Comparison of ENCODE assay signal across 11 mouse cellular contexts in genomic region chr11:80509176-80509506, GRCm38 (mm10). TPM values are rescaled to one million over a fixed set of nuclear protein-coding genes. Genes with fewer than 3 reads are reported as not detected.
A peak's percentile ranks its signal among the peaks of the same experiment; 100 is the strongest.
DNase-seq lines count a peak whose midpoint lies in the region; ATAC-seq and TF ChIP-seq lines count a peak whose summit lies in the region.
"Had no signal": no experiment of that assay in that cellular context is flagged by ENCODE, and none has a peak within 500 bp of the region (broad histone marks: within the 10 kb centered on the region; RNA-seq: fewer than 3 reads in every experiment).

No protein-coding gene starts in this region.

- intact Hi-C loops in gastrocnemius, adult 2 months (cut with DNase I) = no loop called here
- intact Hi-C loops in gastrocnemius, postnatal 14 days (cut with DNase I; ENCODE audit: low total_unique reads) = no loop called here

- H3K36me3 ChIP-seq in megakaryocyte, embryonic 14.5 days (replicated peaks; ENCODE audit: low read length) = no peaks in the 10 kb centered on the region
- no peaks in the 10 kb centered on the region for H3K36me3 ChIP-seq in limb, embryonic 13.5 days
- H3K36me3 ChIP-seq in neural tube, embryonic 15.5 days = no peaks in the 10 kb centered on the region

- H3K27ac ChIP-seq in gastrocnemius, adult 2 months = peak overlapping the region; percentile 87
- peak overlapping the region; percentile 10; the same call in 1 of the 2 replicates for H3K27ac ChIP-seq in limb, embryonic 13.5 days
- H3K27ac ChIP-seq in neural tube, embryonic 15.5 days (replicated peaks) = peak overlapping the region; percentile 54
- no peak overlapping the region for H3K27ac ChIP-seq in cerebellum, adult 2 months (ENCODE audit: insufficient read depth, low read length)

- TF ChIP-seq POLR2A in cerebellum, adult 2 months (IDR thresholded peaks at IDR 0.05; ENCODE audit: borderline replicate concordance, insufficient read depth, low read length) = no peak

- peaks cover 24% of the 10 kb centered on the region for H3K27me3 ChIP-seq in megakaryocyte, embryonic 14.5 days (replicated peaks)
- H3K27me3 ChIP-seq in limb, embryonic 13.5 days = no peaks in the 10 kb centered on the region
- H3K27me3 ChIP-seq in neural tube, embryonic 15.5 days (replicated peaks) = 0 out of 2 replicates have a peak, but pooled peaks cover 3% of the 10 kb centered on the region
- no peaks in the 10 kb centered on the region for H3K27me3 ChIP-seq in cerebellum, adult 2 months (ENCODE audit: control insufficient read depth, insufficient read depth, low read length)
- H3K27me3 ChIP-seq: Patski had no signal

- peak overlapping the region; percentile 65 for H3K4me3 ChIP-seq in gastrocnemius, adult 2 months
- peak overlapping the region; percentile 85 for H3K4me3 ChIP-seq in megakaryocyte, embryonic 14.5 days (replicated peaks)
- H3K4me3 ChIP-seq in limb, embryonic 13.5 days = no peak overlapping the region
- H3K4me3 ChIP-seq in neural tube, embryonic 15.5 days (replicated peaks) = no peak overlapping the region
- no peak overlapping the region for H3K4me3 ChIP-seq in cerebellum, adult 2 months (replicated peaks; ENCODE audit: insufficient read depth, low read depth, low read length)

- H3K9ac ChIP-seq in limb, embryonic 13.5 days = no peak overlapping the region
- no peak overlapping the region for H3K9ac ChIP-seq in neural tube, embryonic 15.5 days (replicated peaks)

- DNase-seq in gastrocnemius, adult 2 months = no peak
- no peak for DNase-seq in gastrocnemius, postnatal 10 days
- no peak for DNase-seq in gastrocnemius, postnatal 14 days
- DNase-seq in cerebellum, adult 2 months = no peak
- DNase-seq: lung, adult 2 months had no signal

- peaks cover 73% of the 10 kb centered on the region for H3K4me1 ChIP-seq in megakaryocyte, embryonic 14.5 days
- H3K4me1 ChIP-seq in limb, embryonic 13.5 days = peaks cover 28% of the 10 kb centered on the region
- H3K4me1 ChIP-seq in neural tube, embryonic 15.5 days = peaks cover 36% of the 10 kb centered on the region
- H3K4me1 ChIP-seq in cerebellum, adult 2 months (ENCODE audit: control insufficient read depth, insufficient read depth, low read length) = peaks cover 2% of the 10 kb centered on the region

- no peak for ATAC-seq in megakaryocyte, adult 5-6 weeks (ENCODE audit: poor library complexity, severe bottlenecking)
- ATAC-seq in limb, embryonic 13.5 days (ENCODE audit: low FRiP score, low read depth) = peak; percentile 42
- ATAC-seq in neural tube, embryonic 15.5 days (ENCODE audit: low FRiP score) = no peak
- ATAC-seq: intestine, embryonic 16.5 days; Patski had no signal

- H3K9me3 ChIP-seq in megakaryocyte, embryonic 14.5 days = peaks cover 3% of the 10 kb centered on the region; the same call in 1 of the 2 replicates
- H3K9me3 ChIP-seq in limb, embryonic 13.5 days = no peaks in the 10 kb centered on the region
- H3K9me3 ChIP-seq in neural tube, embryonic 15.5 days (replicated peaks) = no peaks in the 10 kb centered on the region

- peak overlapping the region; percentile 19; the same call in 1 of the 2 replicates for H3K4me2 ChIP-seq in limb, embryonic 13.5 days (replicated peaks)
- H3K4me2 ChIP-seq in neural tube, embryonic 15.5 days = no peak overlapping the region

- no peak for TF ChIP-seq CTCF in gastrocnemius, adult 2 months (IDR thresholded peaks at IDR 0.05)
- no peak for TF ChIP-seq CTCF in cerebellum, adult 2 months (IDR thresholded peaks at IDR 0.05; ENCODE audit: borderline replicate concordance, insufficient read depth, low read depth, low read length)

- 54% methylated on average over 5 of the region's 5 CpGs for WGBS in limb, embryonic 13.5 days
- 76% methylated on average over 5 of the region's 5 CpGs for whole genome bisulfite sequencing in neural tube, embryonic 15.5 days
- WGBS in cerebellum, adult 2 months = 85% methylated on average over 5 of the region's 5 CpGs

RNA-seq across cellular contexts. Expression of gene Cdk5r1, which starts 32.3 kb away (rescaled TPM):
- total RNA-seq in gastrocnemius, adult 2 months (2021) = under 1 TPM; 0.20 to 0.42 TPM
- total RNA-seq in gastrocnemius, postnatal 10 days (2021) = 1 to 10 TPM; 5.5 to 7.2 TPM
- polyA plus RNA-seq in megakaryocyte, embryonic 14.5 days (2012; ENCODE audit: insufficient read depth, low replicate concordance) = 0.84 and 2.5 TPM in 2 replicates
- 2.0 and 3.2 TPM in 2 replicates for total RNA-seq in megakaryocyte, adult 5-6 weeks (2015)
- 3.3 and 4.5 TPM in 2 replicates for total RNA-seq in megakaryocyte, adult 5-6 weeks (2017)
- polyA plus RNA-seq in limb, embryonic 13.5 days (2015; fragmentation: Nextera tagmentation; extraction: Ambion mirVana) = 3.3 and 3.7 TPM in 2 replicates
- polyA plus RNA-seq in neural tube, embryonic 15.5 days (2015; fragmentation: Nextera tagmentation; extraction: Ambion mirVana) = 69.6 and 82.7 TPM in 2 replicates
- total RNA-seq in gastrocnemius, postnatal 14 days (2021) = 1 to 10 TPM; 1.5 to 3.0 TPM
- 86.7 and 93.9 TPM in 2 replicates for polyA plus RNA-seq in cerebellum, adult 2 months (2012; rRNA removed)

Comparison
In these comparisons a context has a peak if more than half of its experiments do, and no peak if none do; other contexts are left out.
1. H3K4me3 ChIP-seq: peak in gastrocnemius, adult 2 months (single experiment) and megakaryocyte, embryonic 14.5 days (single experiment); none in limb, embryonic 13.5 days (single experiment), neural tube, embryonic 15.5 days (single experiment) and cerebellum, adult 2 months (single experiment).